Mouse (Mus musculus): ENCODE measurements around the gene Traf7. TPM values are rescaled to one million over a fixed set of nuclear protein-coding genes. Genes with fewer than 3 reads are reported as not detected.

Traf7 gene
- total and polyA plus RNA-seq, 3 experiments: 109 to 176 (median 122) TPM

DNA sequence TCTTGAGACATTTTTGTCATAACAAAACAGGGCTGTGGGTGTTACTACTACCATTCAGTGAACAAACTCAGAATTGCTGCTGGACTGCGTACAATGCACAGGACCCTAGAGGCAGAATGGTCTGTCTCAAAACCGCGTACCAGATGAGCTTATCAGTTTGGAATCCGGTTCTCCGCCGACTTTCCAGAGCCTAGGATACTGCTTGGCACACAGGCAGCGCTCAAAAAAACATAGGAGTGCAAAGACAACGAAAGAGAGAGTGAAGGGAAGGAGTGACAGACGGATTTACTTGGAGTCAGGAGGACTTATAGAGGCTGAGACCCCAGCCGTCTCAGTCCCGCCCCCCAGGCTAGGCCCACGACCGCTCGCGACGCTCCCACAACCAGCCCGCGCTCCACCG is 423 bp downstream of the Traf7 start:
- in situ Hi-C loops (cut with MboI; ENCODE audit: low pct_ligation_motif_present, low pct_unique_long_range_greater_than_20kb, low sequenced_read_pairs): no loop called here
- Histone ChIP-seq H3K9ac (ENCODE audit: insufficient read depth, low read depth) (peak overlapping the region; percentile 88), H3K79me2 (replicated peaks; ENCODE audit: control insufficient read depth, extremely low read depth, insufficient read depth, poor library complexity, severe bottlenecking) (peaks cover 63% of the 10 kb centered on the region), H3K27ac (ENCODE audit: insufficient read depth, low read depth) (peak overlapping the region; percentile 14; the same call in 1 of the 2 replicates), H3K27me3 (replicated peaks) (no peaks in the 10 kb centered on the region), H3K4me1 (ENCODE audit: control insufficient read depth in 1 of 2, insufficient read depth in 2 of 2) (peaks cover 27 to 49% of the 10 kb centered on the region in 2 experiments), H3K9me3 (replicated peaks; ENCODE audit: low read length) (no peaks in the 10 kb centered on the region), H3K36me3 (replicated peaks in 1 of 2; ENCODE audit: control insufficient read depth in 1 of 2, insufficient read depth in 1 of 2, low read length in 1 of 2) (peaks cover 24 to 59% of the 10 kb centered on the region in 2 experiments), H3K4me2 (ENCODE audit: insufficient read depth, low read depth, poor library complexity, severe bottlenecking) (peak overlapping the region; percentile 89), H3K4me3 (replicated peaks in 1 of 3; ENCODE audit: low read depth in 2 of 3, low read length in 2 of 3, poor library complexity in 1 of 3) (peak overlapping the region; percentile 65 to 97 (median 95))
- dilution Hi-C loops (cut with MboI; ENCODE audit: extremely low pct_ligation_motif_present, extremely low pct_unique_long_range_greater_than_20kb, low sequenced_read_pairs): no loop called here
- TF ChIP-seq NRF1 (IDR thresholded peaks at IDR 0.05; ENCODE audit: low read depth, low read length): 0 out of 2 replicates have a peak, but pooled peaks have one; percentile 5
- TF ChIP-seq SMC3 (IDR thresholded peaks at IDR 0.05; ENCODE audit: low read depth, low read length): no peak
- no peak for DNase-seq (ENCODE audit: extremely low read depth)

DNA sequence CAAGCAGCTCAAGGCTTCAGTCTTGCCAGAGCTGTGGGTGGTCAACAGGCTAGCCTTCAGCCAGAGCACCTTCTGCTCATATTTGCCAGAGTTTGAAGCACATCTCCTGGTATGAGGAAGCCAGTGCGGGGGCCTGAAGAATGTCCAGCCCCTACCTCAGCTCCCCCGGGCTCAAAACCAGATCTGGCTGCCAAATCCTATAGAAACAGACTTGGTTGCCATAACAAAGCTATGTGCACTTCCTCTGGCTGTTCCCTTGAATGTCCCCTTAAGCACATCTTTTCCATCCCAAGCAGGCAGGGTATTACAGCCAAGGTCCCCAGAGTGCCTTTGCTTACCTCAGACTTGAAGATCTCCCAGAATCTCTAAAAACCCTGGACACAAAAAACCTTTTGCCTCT is 3.0 kb downstream of the Traf7 start:
- in situ Hi-C loops (cut with MboI; ENCODE audit: low pct_ligation_motif_present, low pct_unique_long_range_greater_than_20kb, low sequenced_read_pairs) (no loop called here), dilution Hi-C loops (cut with MboI; ENCODE audit: extremely low pct_ligation_motif_present, extremely low pct_unique_long_range_greater_than_20kb, low sequenced_read_pairs) (no loop called here)
- TF ChIP-seq MAX (IDR thresholded peaks at IDR 0.05; ENCODE audit: low read length) (no peak), SIN3A (IDR thresholded peaks at IDR 0.05; ENCODE audit: low read length) (no peak), HCFC1 (IDR thresholded peaks at IDR 0.05; ENCODE audit: low read depth, low read length) (no peak), ZMIZ1 (IDR thresholded peaks at IDR 0.05; ENCODE audit: low read depth, low read length) (no peak), MEF2A (IDR thresholded peaks at IDR 0.05; ENCODE audit: borderline replicate concordance, low read depth, low read length) (no peak), USF1 (IDR thresholded peaks at IDR 0.05; ENCODE audit: low read depth, low read length) (no peak), RCOR1 (conservative IDR thresholded peaks at IDR 0.05; ENCODE audit: low read depth, low read length) (no peak), EP300 (IDR thresholded peaks at IDR 0.05; ENCODE audit: low read length) (no peak), ZC3H11A (IDR thresholded peaks at IDR 0.05; ENCODE audit: low read depth, low read length) (no peak), NRF1 (IDR thresholded peaks at IDR 0.05; ENCODE audit: low read depth, low read length) (no peak), MXI1 (IDR thresholded peaks at IDR 0.05; ENCODE audit: low read depth, low read length) (no peak), NELFE (IDR thresholded peaks at IDR 0.05; ENCODE audit: low read depth, low read length) (no peak), PAX5 (IDR thresholded peaks at IDR 0.05; ENCODE audit: low read length) (no peak), E2F4 (IDR thresholded peaks at IDR 0.05; ENCODE audit: insufficient replicate concordance, low read depth, low read length) (no peak), CHD2 (IDR thresholded peaks at IDR 0.05; ENCODE audit: low read length) (no peak), ELF1 (IDR thresholded peaks at IDR 0.05; ENCODE audit: low read depth, low read length) (no peak), JUND (conservative IDR thresholded peaks at IDR 0.05; ENCODE audit: low read depth, low read length) (no peak)

More for the DNA sequence above, 3.0 kb downstream of the Traf7 start:
- Histone ChIP-seq H3K27ac (ENCODE audit: insufficient read depth, low read depth) (no peak overlapping the region), H3K4me3 (replicated peaks in 1 of 3; ENCODE audit: low read depth in 2 of 3, low read length in 2 of 3, poor library complexity in 1 of 3) (no peak overlapping the region), H3K4me1 (ENCODE audit: control insufficient read depth in 1 of 2, insufficient read depth in 2 of 2) (peaks cover 5 to 28% of the 10 kb centered on the region in 2 experiments), H3K27me3 (replicated peaks) (no peaks in the 10 kb centered on the region), H3K79me2 (replicated peaks; ENCODE audit: control insufficient read depth, extremely low read depth, insufficient read depth, poor library complexity, severe bottlenecking) (peaks cover 77% of the 10 kb centered on the region), H3K4me2 (ENCODE audit: insufficient read depth, low read depth, poor library complexity, severe bottlenecking) (no peak overlapping the region), H3K9ac (ENCODE audit: insufficient read depth, low read depth) (no peak overlapping the region), H3K36me3 (replicated peaks in 1 of 2; ENCODE audit: control insufficient read depth in 1 of 2, insufficient read depth in 1 of 2, low read length in 1 of 2) (peaks cover 23 to 66% of the 10 kb centered on the region in 2 experiments), H3K9me3 (replicated peaks; ENCODE audit: low read length) (no peaks in the 10 kb centered on the region)
- DNase-seq (ENCODE audit: extremely low read depth): no peak
